Mouse (Mus musculus): ENCODE data around the gene Notch3. TPM values are rescaled to one million over a fixed set of nuclear protein-coding genes. Genes with fewer than 3 reads are reported as not detected.
"Not testable (repeated sequence)": the region's sequence is repeated elsewhere in the genome, so short reads cannot be mapped to it uniquely, and the experiment has no call there.

Notch3 gene
- polyA plus RNA-seq, 1 experiment from 2014 or later, result 14.5 TPM

DNA sequence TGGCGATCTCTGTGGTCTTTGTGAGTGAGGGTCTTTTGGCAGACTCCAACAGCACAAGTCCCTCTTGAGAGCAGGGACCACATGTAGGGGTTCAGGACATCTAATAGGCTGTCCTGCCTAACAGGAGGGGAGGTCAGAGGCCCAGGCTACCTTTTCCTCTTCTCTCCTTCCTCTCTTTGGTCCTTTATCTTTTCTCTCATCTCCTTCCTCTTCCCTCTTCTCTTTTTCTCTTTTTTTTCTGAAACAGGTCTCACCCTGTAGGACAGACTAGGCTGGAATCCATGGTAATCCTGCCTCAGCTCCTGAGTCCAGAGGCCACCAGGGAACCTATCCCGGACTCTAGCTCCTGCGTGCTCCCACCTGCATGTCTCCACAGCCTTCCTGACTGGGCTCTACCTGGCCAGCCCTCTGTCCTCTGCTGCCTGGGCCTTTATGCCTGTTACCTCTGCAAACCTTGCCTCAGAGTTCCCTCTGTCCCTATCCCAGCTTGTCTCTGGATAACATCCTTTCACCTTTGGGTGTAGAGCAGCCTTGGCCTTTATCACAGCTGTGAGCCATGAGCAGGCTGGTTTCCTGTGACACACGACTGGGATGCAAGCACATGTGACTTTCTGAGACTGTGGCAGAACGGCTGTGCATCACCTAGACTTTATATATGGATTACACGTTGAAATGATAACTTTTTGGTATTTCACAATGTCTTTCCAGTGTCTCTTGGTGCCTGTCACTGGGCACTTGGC is 57.3 kb downstream of the Notch3 start:
- 70% methylated on average over 6 of the region's 6 CpGs for WGBS
- Histone ChIP-seq H3K27me3 (ENCODE audit: control insufficient read depth, insufficient read depth, low read length) (no peaks in the 10 kb centered on the region), H3K9me3 (replicated peaks; ENCODE audit: control insufficient read depth, low read length) (no peaks in the 10 kb centered on the region), H3K36me3 (ENCODE audit: control insufficient read depth, insufficient read depth, low read length) (no peaks in the 10 kb centered on the region), H3K27ac (ENCODE audit: low read length) (no peak overlapping the region), H3K4me3 (replicated peaks; ENCODE audit: low read length) (no peak overlapping the region), H3K4me2 (ENCODE audit: low read depth, low read length) (no peak overlapping the region), H3K9ac (ENCODE audit: low read length) (no peak overlapping the region), H3K4me1 (ENCODE audit: control insufficient read depth, insufficient read depth, low read length) (peaks cover 10% of the 10 kb centered on the region)
- ATAC-seq (ENCODE audit: insufficient read depth, low FRiP score), result no peak

DNA sequence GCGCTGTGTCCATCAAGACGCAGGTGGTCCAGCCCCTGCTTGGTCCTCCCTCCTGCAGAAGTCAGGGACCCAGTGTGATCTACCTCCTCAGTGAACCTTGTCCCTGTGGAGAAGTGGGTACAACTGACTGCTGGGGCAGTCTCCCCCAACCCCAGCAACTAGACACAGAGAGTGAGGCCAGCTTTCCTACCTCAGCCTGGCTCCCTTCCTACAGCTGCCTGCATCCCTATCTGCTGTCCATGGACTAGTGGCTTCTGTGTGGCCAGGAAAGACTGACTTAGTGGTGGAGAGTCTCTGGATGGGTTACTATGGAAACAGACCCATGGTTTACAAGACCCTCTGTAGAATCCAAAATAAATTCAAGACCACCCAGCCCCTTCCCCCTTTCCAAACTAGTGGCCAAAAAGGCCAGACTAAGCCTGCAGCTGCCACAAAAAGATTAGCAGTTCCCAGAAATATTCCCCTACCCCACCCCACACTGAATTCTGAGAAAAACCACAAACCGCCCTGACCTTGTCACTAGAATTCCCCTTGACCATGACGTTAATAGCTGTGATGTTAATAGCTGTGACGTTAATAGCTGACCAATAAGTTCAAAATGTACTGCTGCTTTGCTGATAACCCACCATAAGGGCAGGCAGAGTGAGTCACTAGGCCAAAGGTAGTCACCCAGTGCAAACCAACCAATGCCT is 58.2 kb downstream of the Notch3 start:
- H3K27ac ChIP-seq (ENCODE audit: low read length); H3K4me3 ChIP-seq (replicated peaks; ENCODE audit: low read length); ATAC-seq (ENCODE audit: insufficient read depth, low FRiP score); H3K9me3 ChIP-seq (replicated peaks; ENCODE audit: control insufficient read depth, low read length); H3K4me1 ChIP-seq (ENCODE audit: control insufficient read depth, insufficient read depth, low read length); H3K9ac ChIP-seq (ENCODE audit: low read length); H3K27me3 ChIP-seq (ENCODE audit: control insufficient read depth, insufficient read depth, low read length); H3K4me2 ChIP-seq (ENCODE audit: low read depth, low read length); H3K36me3 ChIP-seq (ENCODE audit: control insufficient read depth, insufficient read depth, low read length): not testable (repeated sequence)
- WGBS, result 62% methylated on average over 5 of the region's 5 CpGs

DNA sequence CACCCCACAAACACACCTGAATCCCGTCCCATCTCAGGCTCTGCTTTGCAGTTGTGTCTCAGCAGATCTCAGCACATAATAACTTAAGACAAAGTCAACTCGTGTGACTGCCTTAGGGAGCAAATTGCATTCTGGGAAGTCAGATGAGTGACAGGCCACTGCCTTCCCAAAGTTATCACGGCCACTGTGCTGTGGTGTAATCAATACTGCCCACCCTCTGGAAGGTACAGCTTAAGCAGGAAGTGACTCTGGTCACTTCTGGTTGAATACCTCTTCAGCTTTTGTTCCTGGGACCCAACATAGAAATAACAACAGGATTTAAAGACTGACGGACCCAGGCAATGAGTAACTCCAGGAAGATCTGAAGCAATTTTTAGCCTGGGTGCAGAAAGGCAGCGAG is 58.8 kb downstream of the Notch3 start:
- no peak overlapping the region for H3K4me2 ChIP-seq (ENCODE audit: low read depth, low read length)
- 0 out of 2 replicates have a peak, but pooled peaks cover 4% of the 10 kb centered on the region for H3K4me1 ChIP-seq (ENCODE audit: control insufficient read depth, insufficient read depth, low read length)
- H3K9me3 ChIP-seq (replicated peaks; ENCODE audit: control insufficient read depth, low read length), result no peaks in the 10 kb centered on the region
- no peaks in the 10 kb centered on the region for H3K36me3 ChIP-seq (ENCODE audit: control insufficient read depth, insufficient read depth, low read length)
- H3K9ac ChIP-seq (ENCODE audit: low read length), result no peak overlapping the region
- no peak overlapping the region for H3K4me3 ChIP-seq (replicated peaks; ENCODE audit: low read length)
- H3K27me3 ChIP-seq (ENCODE audit: control insufficient read depth, insufficient read depth, low read length), result no peaks in the 10 kb centered on the region
- 56% methylated on average over 5 of the region's 5 CpGs for WGBS
- no peak for ATAC-seq (ENCODE audit: insufficient read depth, low FRiP score)
- H3K27ac ChIP-seq (ENCODE audit: low read length), result no peak overlapping the region

DNA sequence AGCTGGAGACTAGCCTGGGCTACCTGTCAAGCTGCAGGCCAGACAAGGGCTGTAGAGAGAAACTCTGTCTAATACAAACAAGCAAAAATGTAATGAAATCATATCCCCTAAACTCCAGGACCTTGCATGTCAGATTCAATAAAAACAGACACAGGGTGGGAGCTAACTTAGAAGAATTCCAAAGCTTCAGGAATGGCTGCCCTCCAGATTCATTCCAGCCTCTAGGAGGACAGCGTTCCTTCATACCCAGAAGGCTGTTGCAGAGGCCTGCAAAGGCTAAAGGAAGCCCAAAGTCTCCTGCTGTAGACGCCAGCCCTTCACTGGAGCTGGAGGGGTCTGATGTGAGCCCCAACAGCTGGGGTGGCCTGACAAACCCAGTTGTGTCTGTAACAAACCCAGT is 60.3 kb downstream of the Notch3 start:
- H3K36me3 ChIP-seq (ENCODE audit: control insufficient read depth, insufficient read depth, low read length), result no peaks in the 10 kb centered on the region
- H3K4me1 ChIP-seq (ENCODE audit: control insufficient read depth, insufficient read depth, low read length), result 0 out of 2 replicates have a peak, but pooled peaks cover 4% of the 10 kb centered on the region
- H3K4me3 ChIP-seq (replicated peaks; ENCODE audit: low read length), result no peak overlapping the region
- H3K4me2 ChIP-seq (ENCODE audit: low read depth, low read length), result no peak overlapping the region
- H3K9me3 ChIP-seq (replicated peaks; ENCODE audit: control insufficient read depth, low read length), result no peaks in the 10 kb centered on the region
- 55% methylated on average over 2 of the region's 2 CpGs for WGBS
- ATAC-seq (ENCODE audit: insufficient read depth, low FRiP score), result peak; percentile 39; the same call in 1 of the 2 replicates
- no peak overlapping the region for H3K27ac ChIP-seq (ENCODE audit: low read length)
- no peaks in the 10 kb centered on the region for H3K27me3 ChIP-seq (ENCODE audit: control insufficient read depth, insufficient read depth, low read length)
- H3K9ac ChIP-seq (ENCODE audit: low read length), result no peak overlapping the region

DNA sequence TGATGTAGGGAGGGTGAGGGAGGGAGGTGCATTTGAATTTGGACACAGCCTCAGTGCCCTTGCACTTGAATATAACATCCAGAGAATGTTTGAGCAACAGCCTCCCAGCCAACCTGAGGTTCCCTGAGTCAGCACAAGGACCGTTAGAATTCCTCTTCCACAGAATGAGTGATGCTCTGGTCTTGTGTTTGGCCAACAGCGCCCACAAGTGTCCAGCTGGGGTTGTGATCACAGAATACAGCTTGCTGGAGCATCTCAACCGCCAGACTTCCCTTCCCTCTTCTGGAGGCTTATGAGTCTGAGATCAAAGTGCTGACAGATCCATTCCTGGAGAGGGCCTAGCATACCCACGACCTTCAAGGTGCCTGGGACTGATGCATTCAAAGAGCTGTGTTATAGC is 63.6 kb downstream of the Notch3 start:
- Histone ChIP-seq H3K27me3 (ENCODE audit: control insufficient read depth, insufficient read depth, low read length) (peaks cover 6% of the 10 kb centered on the region; the same call in 1 of the 2 replicates), H3K36me3 (ENCODE audit: control insufficient read depth, insufficient read depth, low read length) (no peaks in the 10 kb centered on the region), H3K9me3 (replicated peaks; ENCODE audit: control insufficient read depth, low read length) (no peaks in the 10 kb centered on the region), H3K27ac (ENCODE audit: low read length) (no peak overlapping the region), H3K4me1 (ENCODE audit: control insufficient read depth, insufficient read depth, low read length) (peaks cover 5% of the 10 kb centered on the region), H3K9ac (ENCODE audit: low read length) (no peak overlapping the region), H3K4me2 (ENCODE audit: low read depth, low read length) (no peak overlapping the region), H3K4me3 (replicated peaks; ENCODE audit: low read length) (no peak overlapping the region)
- WGBS, result 13% methylated on average over 4 of the region's 4 CpGs
- ATAC-seq (ENCODE audit: insufficient read depth, low FRiP score), result no peak

DNA sequence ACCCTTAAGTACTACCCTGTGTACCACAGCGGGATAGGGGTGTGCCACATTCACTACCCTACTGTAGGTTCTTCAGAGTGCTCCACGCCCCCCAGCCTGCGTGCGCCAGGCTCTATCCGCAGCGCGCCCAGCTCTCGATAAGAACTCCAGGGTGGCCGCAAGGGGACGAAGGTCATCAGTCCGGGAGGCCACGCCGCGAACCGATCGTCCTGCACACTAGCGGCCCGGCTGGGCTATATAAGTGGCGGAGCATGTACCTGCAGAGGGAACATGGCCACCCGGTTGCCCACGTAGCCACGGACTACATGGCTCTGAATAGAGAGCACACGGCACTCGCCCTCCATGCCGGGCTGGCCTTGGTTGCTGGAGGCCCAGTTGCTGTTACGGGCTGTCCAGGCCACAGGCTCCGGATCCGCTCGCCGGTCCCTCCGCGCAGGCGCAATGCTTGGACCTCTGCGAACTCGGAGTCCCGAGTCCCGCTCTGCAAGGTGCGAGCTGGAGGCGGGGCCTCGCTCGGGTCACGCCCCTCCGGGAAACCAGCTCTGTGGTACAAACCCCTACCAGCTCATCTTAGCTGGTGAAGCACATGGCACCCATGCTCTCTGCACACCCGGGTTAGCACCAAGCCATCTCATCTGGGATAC is 66.6 kb downstream of the Notch3 start:
- H3K4me3 ChIP-seq (replicated peaks; ENCODE audit: low read length), result peak overlapping the region; percentile 49
- H3K36me3 ChIP-seq (ENCODE audit: control insufficient read depth, insufficient read depth, low read length), result no peaks in the 10 kb centered on the region
- H3K9me3 ChIP-seq (replicated peaks; ENCODE audit: control insufficient read depth, low read length), result no peaks in the 10 kb centered on the region
- 2% methylated on average over 44 of the region's 44 CpGs for WGBS
- peaks cover 6% of the 10 kb centered on the region; the same call in 1 of the 2 replicates for H3K27me3 ChIP-seq (ENCODE audit: control insufficient read depth, insufficient read depth, low read length)
- peaks cover 5% of the 10 kb centered on the region for H3K4me1 ChIP-seq (ENCODE audit: control insufficient read depth, insufficient read depth, low read length)
- H3K27ac ChIP-seq (ENCODE audit: low read length), result no peak overlapping the region
- H3K4me2 ChIP-seq (ENCODE audit: low read depth, low read length), result peak overlapping the region; percentile 95
- H3K9ac ChIP-seq (ENCODE audit: low read length), result peak overlapping the region; percentile 68
- ATAC-seq (ENCODE audit: insufficient read depth, low FRiP score), result peak; percentile 87

DNA sequence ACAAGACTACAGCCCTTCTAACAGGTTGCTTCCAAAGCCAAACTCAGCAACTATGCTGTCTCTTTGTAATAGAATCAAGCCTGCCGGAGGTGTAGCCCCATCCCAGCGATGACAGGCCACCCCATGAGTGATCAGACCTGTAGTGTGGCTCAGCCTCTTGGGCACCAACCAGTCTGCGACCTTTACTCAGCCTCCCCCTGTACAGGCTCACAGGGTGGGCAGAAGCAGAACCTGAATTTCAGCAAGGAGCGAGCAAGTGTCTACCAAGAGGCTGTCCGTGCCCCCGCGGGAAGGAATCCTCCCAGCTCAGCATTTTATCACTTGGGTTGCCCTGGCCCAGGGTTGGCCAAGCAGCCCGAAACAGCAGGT is 67.1 kb downstream of the Notch3 start:
- Histone ChIP-seq H3K27ac (ENCODE audit: low read length) (no peak overlapping the region), H3K4me1 (ENCODE audit: control insufficient read depth, insufficient read depth, low read length) (peaks cover 5% of the 10 kb centered on the region), H3K27me3 (ENCODE audit: control insufficient read depth, insufficient read depth, low read length) (peaks cover 6% of the 10 kb centered on the region; the same call in 1 of the 2 replicates), H3K4me3 (replicated peaks; ENCODE audit: low read length) (peak overlapping the region; percentile 49), H3K4me2 (ENCODE audit: low read depth, low read length) (peak overlapping the region; percentile 95), H3K9me3 (replicated peaks; ENCODE audit: control insufficient read depth, low read length) (no peaks in the 10 kb centered on the region), H3K9ac (ENCODE audit: low read length) (peak overlapping the region; percentile 68), H3K36me3 (ENCODE audit: control insufficient read depth, insufficient read depth, low read length) (no peaks in the 10 kb centered on the region)
- no peak for ATAC-seq (ENCODE audit: insufficient read depth, low FRiP score)
- WGBS, result 33% methylated on average over 8 of the region's 8 CpGs

DNA sequence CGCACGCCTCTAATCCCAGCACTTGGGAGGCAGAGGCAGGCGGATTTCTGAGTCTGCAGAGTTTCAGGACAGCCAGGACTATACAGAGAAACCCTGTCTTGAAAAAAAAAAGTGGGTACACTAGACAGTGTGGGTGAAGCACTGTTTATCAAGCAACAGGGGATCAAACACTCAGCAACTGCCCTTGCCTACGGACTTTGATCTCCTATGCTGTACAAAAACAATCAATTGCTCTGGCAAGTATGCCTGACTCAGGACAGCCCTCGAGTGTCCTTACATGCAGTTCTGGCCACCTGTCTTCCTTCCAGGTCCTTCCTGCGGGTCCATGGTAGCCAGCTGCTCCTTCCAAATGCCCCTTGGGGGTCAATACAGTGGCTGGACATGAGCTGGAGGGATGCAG is 67.7 kb downstream of the Notch3 start:
- H3K27ac ChIP-seq (ENCODE audit: low read length); H3K27me3 ChIP-seq (ENCODE audit: control insufficient read depth, insufficient read depth, low read length); H3K36me3 ChIP-seq (ENCODE audit: control insufficient read depth, insufficient read depth, low read length); H3K4me2 ChIP-seq (ENCODE audit: low read depth, low read length); H3K9ac ChIP-seq (ENCODE audit: low read length); H3K4me3 ChIP-seq (replicated peaks; ENCODE audit: low read length); H3K9me3 ChIP-seq (replicated peaks; ENCODE audit: control insufficient read depth, low read length); H3K4me1 ChIP-seq (ENCODE audit: control insufficient read depth, insufficient read depth, low read length): not testable (repeated sequence)
- WGBS, result 78% methylated on average over 6 of the region's 6 CpGs
- ATAC-seq (ENCODE audit: insufficient read depth, low FRiP score), result peak; percentile 39; the same call in 1 of the 2 replicates

DNA sequence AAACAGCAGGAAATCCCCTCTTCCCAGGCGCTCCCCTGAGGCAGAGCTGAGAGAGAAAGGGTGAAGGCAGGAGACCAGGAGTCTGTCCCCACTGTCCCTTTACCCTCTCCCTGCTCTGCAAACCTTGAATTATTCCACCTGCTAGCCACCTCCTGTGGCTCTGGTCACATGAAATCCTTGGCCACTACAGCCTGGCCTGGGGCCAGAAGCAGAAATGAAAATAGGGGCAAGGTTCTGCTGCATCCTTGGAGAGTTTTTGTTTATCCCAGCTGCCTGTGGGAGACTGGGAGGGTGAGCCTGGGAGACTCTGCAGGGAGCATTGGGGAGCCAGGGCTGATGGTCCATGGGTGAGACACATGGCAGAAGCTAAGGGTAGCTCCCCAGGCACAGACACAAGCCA is 69.0 kb downstream of the Notch3 start:
- H3K36me3 ChIP-seq (ENCODE audit: control insufficient read depth, insufficient read depth, low read length), result no peaks in the 10 kb centered on the region
- H3K4me3 ChIP-seq (replicated peaks; ENCODE audit: low read length), result no peak overlapping the region
- H3K9me3 ChIP-seq (replicated peaks; ENCODE audit: control insufficient read depth, low read length), result no peaks in the 10 kb centered on the region
- H3K9ac ChIP-seq (ENCODE audit: low read length), result no peak overlapping the region
- WGBS, result 73% methylated on average over 1 of the region's 1 CpGs
- H3K27me3 ChIP-seq (ENCODE audit: control insufficient read depth, insufficient read depth, low read length), result peaks cover 6% of the 10 kb centered on the region; the same call in 1 of the 2 replicates
- no peak overlapping the region for H3K27ac ChIP-seq (ENCODE audit: low read length)
- no peak overlapping the region for H3K4me2 ChIP-seq (ENCODE audit: low read depth, low read length)
- no peak for ATAC-seq (ENCODE audit: insufficient read depth, low FRiP score)
- H3K4me1 ChIP-seq (ENCODE audit: control insufficient read depth, insufficient read depth, low read length), result peaks cover 5% of the 10 kb centered on the region
